Mouse (Mus musculus) embryonic facial prominence, embryonic 14.5 days (tissue): ENCODE data around the gene Tbl1xr1. TPM values are rescaled to one million over a fixed set of nuclear protein-coding genes. Genes with fewer than 3 reads are reported as not detected.

Experiments used
- ATAC-seq: fragments of 200-750 bp; cut with Nextera tagmentation; 2 replicates; pipeline ENCODE4 v1.8.0; 2017; ENCODE audit warnings: low read depth, moderate number of reproducible peaks, moderate TSS enrichment
- DNase-seq: peaks from one replicate; pipeline ENCODE4 v3.0.0-alpha.2; 2015; ENCODE audit warnings: low spot score
- H3K27ac ChIP-seq: fragments of 300-500 bp; sonication (generic); replicated peaks from 2 replicates; pipeline ENCODE4 v1.5.1; 2014; ENCODE audit warnings: low read depth, mild to moderate bottlenecking, low read length, moderate library complexity
- H3K27me3 ChIP-seq: fragments of 300-500 bp; sonication (generic); replicated peaks from 2 replicates; pipeline ENCODE4 v1.6.1; 2014; ENCODE audit warnings: low read length; ENCODE audit not compliant: control insufficient read depth, insufficient read depth
- H3K36me3 ChIP-seq: fragments of 300-500 bp; sonication (generic); 2 replicates; pipeline ENCODE4 v1.6.1; 2014; ENCODE audit warnings: low read length, mixed read lengths; ENCODE audit not compliant: control insufficient read depth, insufficient read depth
- H3K4me1 ChIP-seq: fragments of 300-500 bp; sonication (generic); 2 replicates; pipeline ENCODE4 v1.6.1; 2014; ENCODE audit warnings: antibody characterized with exemption, low read length; ENCODE audit not compliant: control insufficient read depth, insufficient read depth
- H3K4me2 ChIP-seq: fragments of 300-500 bp; sonication (generic); 2 replicates; pipeline ENCODE4 v1.6.1; 2014; ENCODE audit warnings: low read depth, mild to moderate bottlenecking, low read length, moderate library complexity, mixed read lengths
- H3K4me3 ChIP-seq: fragments of 300-500 bp; sonication (generic); 2 replicates; pipeline ENCODE4 v1.5.1; 2014; ENCODE audit warnings: low read depth, mild to moderate bottlenecking, low read length
- H3K9ac ChIP-seq: fragments of 300-500 bp; sonication (generic); 2 replicates; pipeline ENCODE4 v1.6.1; 2014; ENCODE audit warnings: low read depth, mild to moderate bottlenecking, low read length, moderate library complexity, mixed read lengths
- H3K9me3 ChIP-seq: fragments of 300-500 bp; sonication (generic); 2 replicates; pipeline ENCODE4 v1.6.1; 2016; ENCODE audit warnings: low read length; ENCODE audit not compliant: control insufficient read depth
- WGBS: fragments of 180-500 bp; shearing (Covaris S2); extraction: QIAGEN DNeasy Blood & Tissue Kit; methylation state at CpG from one replicate; pipeline ENCODE4 v1.1.7; 2014; 5-methylcytosine and 5-hydroxymethylcytosine counted together
- polyA plus RNA-seq: library from polyadenylated mRNA; unstranded; fragments of >200 nt; fragmentation: Nextera tagmentation; extraction: Ambion mirVana; gene quantifications from 2 replicates; pipeline ENCODE4 v1.2.1, GENCODE M21; 2014

The Tbl1xr1 gene
- polyA plus RNA-seq, 1 experiment from 2014 or later, result 20.8 TPM

DNA sequence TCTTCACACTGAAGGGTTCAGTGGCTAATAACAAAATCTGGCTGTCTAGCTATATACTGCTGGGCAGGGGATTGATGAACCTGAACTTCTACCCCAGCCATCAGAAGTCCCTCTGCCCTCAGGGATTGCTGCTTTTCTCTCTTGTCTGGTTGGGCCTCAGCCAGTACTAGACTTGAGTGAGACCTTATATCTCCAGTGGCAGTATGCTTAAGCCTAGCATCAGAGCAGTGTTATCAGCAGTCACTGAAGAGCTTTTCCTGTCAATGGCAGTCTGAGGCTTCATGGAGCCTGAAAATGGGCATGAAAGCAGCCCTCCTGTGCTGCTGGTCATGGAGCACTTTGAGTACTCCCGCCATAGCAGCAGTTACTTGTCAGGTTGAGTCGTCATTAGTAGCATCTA is 46.7 kb downstream of the Tbl1xr1 start:
- Histone ChIP-seq H3K4me1 (peaks cover 4% of the 10 kb centered on the region; the same call in 1 of the 2 replicates), H3K4me3 (no peak overlapping the region), H3K27me3 (no peaks in the 10 kb centered on the region), H3K36me3 (0 out of 2 replicates have a peak, but pooled peaks cover 3% of the 10 kb centered on the region), H3K9me3 (no peaks in the 10 kb centered on the region), H3K4me2 (no peak overlapping the region), H3K9ac (no peak overlapping the region), H3K27ac (no peak overlapping the region)
- WGBS, result 65% methylated on average over 2 of the region's 2 CpGs
- no peak for ATAC-seq
- no peak for DNase-seq

DNA sequence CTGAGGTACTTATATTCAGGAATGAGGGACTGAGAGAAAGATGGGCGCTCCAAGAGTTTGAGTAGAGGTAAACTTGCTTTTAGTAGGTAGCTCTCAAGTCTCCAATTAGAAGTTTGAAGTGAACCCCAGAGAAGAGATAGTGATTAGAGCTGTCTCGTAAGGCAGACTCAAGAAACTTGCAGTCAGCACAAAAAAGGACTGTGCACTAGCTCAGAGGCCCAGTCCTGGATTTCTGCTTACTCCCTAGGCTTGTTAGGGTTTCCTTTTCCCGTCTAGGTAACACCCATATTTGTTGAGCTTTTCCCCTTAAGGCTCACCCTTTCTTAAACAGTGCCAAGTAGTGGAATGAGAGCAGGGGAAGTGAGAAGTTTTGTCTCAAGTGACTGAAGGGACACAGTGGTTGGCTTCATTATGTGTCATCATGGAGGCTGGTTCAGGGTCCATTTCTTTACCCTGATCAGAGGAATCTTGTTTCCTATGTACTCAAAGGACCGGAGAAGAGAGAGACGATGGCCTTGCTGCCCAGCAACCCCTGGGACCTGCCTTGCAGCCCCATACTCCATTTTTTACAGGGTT is 49.9 kb downstream of the Tbl1xr1 start:
- DNase-seq (no peak), ATAC-seq (no peak)
- H3K4me3 ChIP-seq, result no peak overlapping the region
- no peak overlapping the region for H3K9ac ChIP-seq
- H3K36me3 ChIP-seq, result 0 out of 2 replicates have a peak, but pooled peaks cover 3% of the 10 kb centered on the region
- H3K4me2 ChIP-seq, result no peak overlapping the region
- WGBS, result 56% methylated on average over 5 of the region's 5 CpGs
- H3K9me3 ChIP-seq, result no peaks in the 10 kb centered on the region
- H3K27ac ChIP-seq, result no peak overlapping the region
- peaks cover 2% of the 10 kb centered on the region; the same call in 1 of the 2 replicates for H3K4me1 ChIP-seq
- no peaks in the 10 kb centered on the region for H3K27me3 ChIP-seq

DNA sequence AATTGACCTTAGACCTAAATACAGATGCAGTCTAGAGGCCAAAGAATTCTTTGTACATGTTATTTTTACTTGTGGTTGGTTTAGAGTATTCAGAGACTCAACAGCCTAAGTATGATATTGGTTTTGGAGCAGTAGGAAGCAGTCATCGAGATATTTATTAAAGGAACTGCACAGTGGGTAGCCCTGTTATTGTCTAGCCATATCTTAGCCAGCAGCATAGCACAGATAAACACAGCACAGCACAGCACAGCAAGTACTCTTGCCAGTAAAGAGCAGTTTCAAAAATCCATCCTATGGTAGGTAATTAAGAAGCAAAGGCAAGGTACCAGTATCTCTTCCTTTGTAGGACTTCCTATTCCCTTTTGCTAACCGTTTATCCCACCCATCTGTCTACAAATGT is 54.8 kb downstream of the Tbl1xr1 start:
- no peak overlapping the region for H3K4me3 ChIP-seq
- H3K4me2 ChIP-seq, result no peak overlapping the region
- no peak for ATAC-seq
- H3K27ac ChIP-seq, result no peak overlapping the region
- DNase-seq, result no peak
- 83% methylated on average over 2 of the region's 2 CpGs for WGBS
- H3K27me3 ChIP-seq, result no peaks in the 10 kb centered on the region
- H3K36me3 ChIP-seq, result 0 out of 2 replicates have a peak, but pooled peaks cover 3% of the 10 kb centered on the region
- H3K9ac ChIP-seq, result no peak overlapping the region
- no peaks in the 10 kb centered on the region for H3K4me1 ChIP-seq
- no peaks in the 10 kb centered on the region for H3K9me3 ChIP-seq

DNA sequence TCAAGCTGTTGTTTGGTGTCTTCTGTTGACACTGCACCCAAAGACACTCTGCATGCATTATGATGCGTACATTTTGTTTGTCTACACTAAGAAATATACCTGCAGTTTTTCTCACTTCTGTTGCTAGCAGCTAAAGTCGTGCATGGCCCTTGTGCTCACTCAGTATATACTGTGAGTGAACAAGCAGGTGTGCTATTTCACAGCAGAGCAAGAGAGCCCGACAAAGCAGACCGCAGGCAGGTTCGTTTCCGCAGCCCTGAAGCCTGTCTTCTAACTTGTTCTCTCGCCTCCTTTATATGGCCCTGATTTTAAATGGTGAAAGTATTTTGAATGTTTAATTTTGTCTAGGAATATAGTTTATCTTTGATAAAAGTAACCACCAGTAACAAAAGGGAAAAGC is 57.2 kb downstream of the Tbl1xr1 start:
- H3K27ac ChIP-seq, result no peak overlapping the region
- H3K4me3 ChIP-seq, result no peak overlapping the region
- no peaks in the 10 kb centered on the region for H3K36me3 ChIP-seq
- ATAC-seq (no peak), DNase-seq (no peak)
- H3K4me2 ChIP-seq, result no peak overlapping the region
- no peak overlapping the region for H3K9ac ChIP-seq
- H3K4me1 ChIP-seq, result no peaks in the 10 kb centered on the region
- WGBS, result 91% methylated on average over 7 of the region's 7 CpGs
- H3K9me3 ChIP-seq, result no peaks in the 10 kb centered on the region
- H3K27me3 ChIP-seq, result no peaks in the 10 kb centered on the region

DNA sequence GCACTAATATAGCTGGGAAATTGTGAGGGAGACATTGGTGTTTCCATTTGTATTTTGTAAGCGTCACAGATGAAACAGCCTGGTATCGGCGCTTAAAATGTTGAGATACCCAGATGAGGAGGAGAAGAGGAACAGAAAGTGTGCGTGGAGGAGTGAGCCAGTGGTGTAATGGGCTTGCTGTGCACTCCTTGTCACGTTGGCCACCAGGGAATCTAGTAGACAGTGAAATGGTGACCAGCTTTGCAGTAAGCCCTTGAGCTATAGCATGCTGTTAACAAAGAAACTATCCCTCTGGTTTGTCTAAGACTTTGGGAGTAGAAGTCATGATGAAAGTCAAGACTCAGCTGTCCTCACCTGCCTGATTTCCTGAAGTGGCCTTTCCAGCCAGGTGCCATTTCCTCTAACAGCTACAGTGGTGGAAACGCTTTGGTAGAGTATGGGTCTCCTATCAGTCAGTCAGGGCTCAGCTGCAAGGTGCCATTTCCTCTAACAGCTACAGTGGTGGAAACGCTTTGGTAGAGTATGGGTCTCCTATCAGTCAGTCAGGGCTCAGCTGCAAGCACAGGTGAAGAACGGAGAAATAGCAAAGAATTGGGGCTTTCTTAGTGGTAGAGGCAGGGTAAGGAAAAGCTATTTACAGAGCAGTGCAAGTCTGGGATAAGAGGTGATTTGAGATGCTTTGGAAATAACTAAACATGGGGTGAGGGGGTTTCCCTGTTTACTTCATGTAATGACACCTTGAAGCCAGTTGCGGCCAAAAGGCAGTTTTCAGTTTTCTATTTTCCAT is 61.5 kb downstream of the Tbl1xr1 start:
- H3K36me3 ChIP-seq, result no peaks in the 10 kb centered on the region
- H3K27ac ChIP-seq, result no peak overlapping the region
- no peak for DNase-seq
- H3K9ac ChIP-seq, result no peak overlapping the region
- no peak overlapping the region for H3K4me3 ChIP-seq
- H3K27me3 ChIP-seq, result no peaks in the 10 kb centered on the region
- ATAC-seq, result no peak
- WGBS, result 91% methylated on average over 9 of the region's 9 CpGs
- no peaks in the 10 kb centered on the region for H3K9me3 ChIP-seq
- H3K4me2 ChIP-seq, result no peak overlapping the region
- H3K4me1 ChIP-seq, result 0 out of 2 replicates have a peak, but pooled peaks cover 3% of the 10 kb centered on the region

DNA sequence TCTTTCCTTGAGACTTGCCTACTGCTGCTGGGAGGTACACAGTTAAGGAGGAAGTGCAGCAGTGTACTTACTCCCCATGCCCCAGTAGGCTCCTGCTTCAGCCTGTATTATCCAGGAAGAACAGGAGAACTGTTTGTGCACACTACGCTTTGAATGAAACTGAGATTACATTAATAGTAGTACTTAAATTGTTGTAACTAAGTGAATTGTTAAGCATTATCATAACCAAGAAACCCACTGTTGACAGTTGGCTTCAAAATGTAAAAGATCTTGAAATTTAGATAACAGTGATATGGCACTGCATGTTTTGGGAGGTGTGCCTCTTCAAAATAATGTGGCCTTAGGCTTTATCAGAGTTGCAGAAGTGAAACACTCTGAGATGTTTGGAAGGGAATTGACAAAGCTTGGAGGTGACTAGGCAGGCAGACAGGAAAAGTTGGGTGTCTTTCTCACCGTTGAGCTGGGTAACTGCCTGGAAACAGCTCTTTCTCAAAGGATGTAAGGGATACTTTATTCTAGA is 62.2 kb downstream of the Tbl1xr1 start:
- Histone ChIP-seq H3K9ac (no peak overlapping the region), H3K27me3 (no peaks in the 10 kb centered on the region), H3K36me3 (no peaks in the 10 kb centered on the region), H3K9me3 (no peaks in the 10 kb centered on the region), H3K4me2 (no peak overlapping the region), H3K27ac (no peak overlapping the region), H3K4me3 (no peak overlapping the region), H3K4me1 (0 out of 2 replicates have a peak, but pooled peaks cover 3% of the 10 kb centered on the region)
- DNase-seq, result no peak
- WGBS, result 69% methylated on average over 2 of the region's 2 CpGs
- ATAC-seq, result no peak

DNA sequence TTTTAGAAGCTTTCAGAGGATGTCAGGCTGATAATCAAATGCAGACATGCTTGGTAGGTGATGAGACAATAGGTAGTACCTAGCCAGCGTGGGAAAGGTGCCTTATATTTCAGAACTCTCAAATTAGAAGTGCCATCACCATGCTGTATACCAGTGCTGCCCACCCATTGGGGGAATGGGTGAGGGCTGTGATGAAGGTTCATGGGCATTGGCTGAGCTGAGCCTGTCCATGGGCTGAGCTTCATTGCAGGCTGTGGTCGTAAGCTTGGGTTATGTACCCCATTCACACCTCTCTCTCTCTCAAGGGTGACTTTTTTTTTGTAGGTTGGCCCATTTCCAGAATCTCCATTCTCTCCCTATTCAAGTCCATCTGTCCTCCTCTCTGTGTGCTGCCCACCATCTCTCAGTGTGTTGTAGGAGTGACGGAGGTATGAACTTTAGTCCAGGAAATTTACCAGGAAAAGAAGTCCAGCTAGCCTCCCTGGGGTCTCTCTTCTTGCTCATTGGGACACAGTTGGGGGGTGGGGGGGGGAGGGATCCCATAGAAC is 63.7 kb downstream of the Tbl1xr1 start:
- no peak for ATAC-seq
- 71% methylated on average over 3 of the region's 3 CpGs for WGBS
- H3K4me3 ChIP-seq, result no peak overlapping the region
- no peaks in the 10 kb centered on the region for H3K36me3 ChIP-seq
- DNase-seq, result no peak
- H3K9me3 ChIP-seq, result no peaks in the 10 kb centered on the region
- no peak overlapping the region for H3K9ac ChIP-seq
- no peaks in the 10 kb centered on the region for H3K27me3 ChIP-seq
- H3K4me1 ChIP-seq, result 0 out of 2 replicates have a peak, but pooled peaks cover 3% of the 10 kb centered on the region
- H3K27ac ChIP-seq, result no peak overlapping the region
- no peak overlapping the region for H3K4me2 ChIP-seq

DNA sequence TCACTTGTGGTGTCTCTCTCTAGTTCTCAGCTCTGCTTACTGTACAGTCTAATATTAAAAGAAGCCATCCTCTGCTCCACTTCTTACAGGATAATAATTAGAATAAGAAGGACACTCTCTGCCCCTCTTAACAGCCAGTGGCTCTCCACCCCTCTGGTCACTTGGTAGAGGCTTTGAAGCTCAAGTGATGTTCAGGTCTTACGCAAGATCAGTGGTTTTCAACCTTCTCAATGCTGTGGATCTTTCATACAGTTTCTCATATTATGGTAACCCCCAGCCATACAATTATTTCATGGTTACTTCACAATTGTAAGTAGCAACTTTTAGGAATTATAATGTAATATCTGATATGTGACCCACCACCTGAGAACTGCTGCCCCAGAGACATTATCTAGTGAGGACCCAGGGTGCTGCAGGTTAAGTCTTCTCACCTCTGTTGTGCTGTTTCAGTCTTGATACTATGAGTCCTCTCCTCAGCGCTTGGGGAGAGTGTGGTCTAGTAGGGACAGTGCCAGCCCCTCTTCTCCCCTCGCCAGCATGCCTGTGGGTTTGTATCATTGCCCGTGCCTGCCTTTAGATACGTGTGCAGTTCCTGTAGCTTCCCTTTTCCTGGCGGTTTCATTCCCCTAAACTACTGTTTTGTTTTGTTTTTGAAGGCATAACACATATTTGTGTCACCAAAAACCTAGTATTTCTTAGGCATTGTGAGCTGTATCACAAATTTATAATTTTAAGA is 65.7 kb downstream of the Tbl1xr1 start:
- Histone ChIP-seq H3K36me3 (no peaks in the 10 kb centered on the region), H3K9ac (no peak overlapping the region), H3K4me1 (0 out of 2 replicates have a peak, but pooled peaks cover 3% of the 10 kb centered on the region), H3K4me3 (no peak overlapping the region), H3K4me2 (no peak overlapping the region), H3K9me3 (no peaks in the 10 kb centered on the region), H3K27me3 (no peaks in the 10 kb centered on the region), H3K27ac (no peak overlapping the region)
- WGBS, result 81% methylated on average over 6 of the region's 6 CpGs
- no peak for ATAC-seq
- no peak for DNase-seq
